Mouse (Mus musculus) kidney, postnatal 4 days (tissue): Measurements from ENCODE around the gene Elmod3.

Source experiments
- DNase-seq, 2 experiments: peaks; one replicate each; pipeline ENCODE4 v3.0.0; 2021; ENCODE audit warnings: mixed read lengths in 2 of 2

Gene Elmod3

DNA sequence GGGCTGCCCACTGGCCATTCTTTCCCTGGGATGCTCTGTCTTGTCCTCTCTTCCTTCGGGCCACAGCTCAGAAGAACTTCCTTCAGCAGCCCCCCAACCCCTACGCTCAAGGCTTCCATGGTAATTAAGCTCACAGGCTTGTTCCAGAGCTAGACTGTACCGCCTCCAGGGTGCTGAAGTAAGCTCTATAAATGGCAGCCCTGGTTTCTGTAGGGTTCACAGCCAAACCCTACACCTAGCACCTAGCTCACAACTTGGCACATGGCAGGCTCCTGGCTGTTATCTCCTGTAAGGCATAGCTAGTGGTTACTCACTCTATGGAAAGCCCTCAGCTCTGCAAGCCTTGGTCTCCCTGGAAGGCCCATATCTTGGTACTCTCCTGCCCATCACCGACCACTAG lies 65.6 kb downstream of the Elmod3 start:
- DNase-seq: no peak

DNA sequence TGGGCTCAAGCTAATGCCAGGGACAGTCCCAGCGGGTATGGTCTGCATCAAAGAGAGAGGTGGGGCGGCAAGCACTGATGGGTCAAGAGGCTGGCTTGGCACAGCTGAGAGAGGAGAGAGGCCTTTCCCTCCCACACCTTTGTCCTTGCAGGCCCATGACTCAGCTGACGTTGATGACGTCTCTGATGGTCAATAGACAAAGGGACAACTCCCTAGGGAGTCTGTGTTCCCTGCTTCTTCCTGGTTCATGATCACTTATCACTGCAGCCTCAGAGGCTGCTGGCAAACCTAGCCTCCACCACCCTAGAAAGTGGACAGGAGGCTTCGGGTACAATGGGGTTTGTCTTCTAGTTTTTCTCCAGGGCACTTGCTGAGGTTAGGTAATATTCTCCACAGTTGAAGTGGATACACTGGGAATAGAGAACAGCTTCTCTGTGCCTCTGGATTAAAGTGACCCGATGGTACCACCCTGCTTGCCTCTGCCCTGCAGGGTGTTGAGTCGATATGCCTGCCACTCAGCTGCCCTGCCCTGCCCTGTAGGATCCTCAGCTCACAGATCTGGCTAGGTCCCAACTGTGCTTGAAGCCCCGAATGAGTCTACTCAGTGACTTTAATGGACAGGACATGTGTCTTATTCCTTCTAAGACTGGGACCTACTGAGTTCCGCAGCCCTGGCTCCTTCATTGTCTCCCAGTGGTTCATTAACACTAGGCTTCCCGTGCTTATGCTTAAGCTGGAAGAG lies 69.6 kb downstream of the Elmod3 start:
- no peak for DNase-seq

DNA sequence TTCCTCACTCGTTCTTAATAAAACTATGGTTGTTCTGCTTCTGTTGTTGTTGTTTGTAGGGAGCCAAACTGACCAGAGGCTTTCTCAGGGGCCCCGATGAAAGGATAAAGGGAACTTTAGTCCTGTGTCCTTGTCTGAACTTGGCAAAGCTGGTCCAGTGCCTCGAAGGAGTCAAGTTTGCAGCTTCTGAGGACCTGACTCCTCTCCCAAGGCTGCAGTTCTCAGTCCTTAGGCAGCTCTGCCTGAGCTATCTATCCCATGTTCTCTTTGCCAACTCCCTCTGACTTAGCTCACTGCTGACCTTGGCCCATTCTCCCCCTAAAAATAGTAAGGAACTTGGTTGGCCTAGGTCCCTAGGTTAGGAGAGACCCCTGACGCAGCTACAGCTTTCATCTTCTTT lies 71.1 kb downstream of the Elmod3 start:
- DNase-seq: no peak

DNA sequence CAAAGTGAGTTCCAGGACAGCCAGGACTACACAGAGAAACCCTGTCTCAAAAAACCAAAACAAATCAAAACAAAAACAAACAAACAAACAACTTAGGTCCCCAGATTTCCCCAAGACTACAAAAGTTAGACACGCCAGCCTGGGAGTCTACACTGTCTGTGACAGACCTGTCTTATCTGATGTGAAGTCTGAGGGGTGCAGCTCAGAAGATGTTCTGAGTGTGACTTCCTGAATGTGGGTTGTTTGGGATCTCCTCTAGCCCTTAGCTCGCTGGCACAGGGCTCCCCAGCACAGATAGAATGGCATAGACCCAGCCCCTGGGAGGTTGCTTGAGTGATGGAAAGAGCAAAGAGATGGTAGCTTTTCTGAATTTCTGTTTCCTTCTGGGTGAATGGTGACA lies 74.1 kb downstream of the Elmod3 start:
- no peak for DNase-seq

DNA sequence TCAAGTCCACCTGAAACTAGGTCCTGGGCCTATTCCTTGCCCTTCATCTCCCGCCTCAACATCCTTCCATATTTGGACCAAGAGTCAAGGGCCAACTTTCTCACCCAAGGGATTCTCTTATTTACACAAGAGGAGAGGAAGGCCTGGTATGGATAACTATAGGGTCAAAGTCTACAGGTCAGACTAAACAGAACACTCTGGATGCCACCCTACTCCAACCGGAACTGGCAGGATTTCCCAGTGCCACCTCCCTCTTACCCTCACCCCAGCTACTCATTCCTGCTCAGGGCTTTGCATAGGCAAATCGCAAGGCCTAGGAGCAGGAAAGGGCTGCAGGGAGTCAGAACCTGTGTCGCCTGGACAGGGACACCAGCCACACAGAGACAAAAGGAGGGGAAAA lies 75.0 kb downstream of the Elmod3 start:
- no peak for DNase-seq

DNA sequence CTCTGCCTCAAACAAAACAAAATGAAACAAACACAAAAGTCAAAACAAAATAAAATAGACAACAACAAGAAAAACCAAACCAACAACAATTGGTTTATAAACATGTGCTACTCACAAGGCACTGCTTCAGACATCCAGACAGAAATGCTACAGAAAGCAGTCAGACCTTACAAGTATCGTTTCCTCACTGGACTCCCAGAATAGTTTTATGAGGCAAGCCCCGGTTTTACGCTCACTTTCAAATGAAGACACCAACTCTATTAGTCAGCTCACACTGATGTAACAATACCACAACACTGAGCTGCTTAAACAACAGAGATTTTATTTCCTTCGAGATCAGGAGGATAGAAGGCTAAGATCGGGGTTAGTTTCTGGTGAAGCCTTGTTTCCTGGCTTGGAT lies 75.9 kb downstream of the Elmod3 start:
- DNase-seq: no peak

DNA sequence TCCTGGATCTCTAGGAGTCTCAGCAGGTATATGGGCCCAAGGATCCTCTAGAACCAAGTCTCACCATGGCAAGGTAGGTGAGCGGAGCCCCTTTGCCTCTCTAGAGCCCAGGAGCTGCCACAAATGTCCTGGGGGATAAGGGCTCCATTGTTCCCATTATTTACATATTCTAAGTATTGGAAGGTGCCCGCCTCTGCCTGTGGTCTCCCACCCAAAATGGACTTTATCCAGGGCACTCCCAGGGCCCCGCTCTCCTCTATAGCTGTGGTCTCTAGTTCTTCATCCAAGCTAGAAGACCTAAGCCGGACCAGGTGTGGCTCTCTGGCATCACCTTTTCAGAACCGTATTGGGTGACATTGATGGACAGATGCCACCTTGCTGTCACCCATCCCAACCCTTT lies 76.6 kb downstream of the Elmod3 start, which contains the start of gene Sh2d6:
Sh2d6 (minus strand) TSS at position 101 of the 400 bp plus-strand sequence.
- no peak for DNase-seq

DNA sequence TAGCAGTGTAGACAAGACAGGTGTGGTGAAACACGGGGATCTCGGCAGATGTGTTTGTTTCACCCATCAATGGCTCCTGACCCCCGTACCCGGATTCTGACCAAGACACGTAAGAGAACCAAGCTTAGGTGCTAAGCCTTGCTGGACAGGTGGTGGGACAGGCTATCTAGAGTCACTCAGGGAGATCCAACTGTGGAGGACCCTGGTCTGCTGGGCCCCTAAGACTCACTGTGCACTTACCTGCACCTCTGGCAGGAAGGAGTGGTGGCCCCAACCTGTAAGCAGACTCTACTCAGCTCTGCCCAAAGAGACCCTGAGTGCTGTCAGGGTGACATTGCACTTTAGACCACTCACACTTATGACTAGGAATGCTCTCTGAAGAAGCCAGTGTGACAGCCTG lies 77.3 kb downstream of the Elmod3 start:
- no peak for DNase-seq

DNA sequence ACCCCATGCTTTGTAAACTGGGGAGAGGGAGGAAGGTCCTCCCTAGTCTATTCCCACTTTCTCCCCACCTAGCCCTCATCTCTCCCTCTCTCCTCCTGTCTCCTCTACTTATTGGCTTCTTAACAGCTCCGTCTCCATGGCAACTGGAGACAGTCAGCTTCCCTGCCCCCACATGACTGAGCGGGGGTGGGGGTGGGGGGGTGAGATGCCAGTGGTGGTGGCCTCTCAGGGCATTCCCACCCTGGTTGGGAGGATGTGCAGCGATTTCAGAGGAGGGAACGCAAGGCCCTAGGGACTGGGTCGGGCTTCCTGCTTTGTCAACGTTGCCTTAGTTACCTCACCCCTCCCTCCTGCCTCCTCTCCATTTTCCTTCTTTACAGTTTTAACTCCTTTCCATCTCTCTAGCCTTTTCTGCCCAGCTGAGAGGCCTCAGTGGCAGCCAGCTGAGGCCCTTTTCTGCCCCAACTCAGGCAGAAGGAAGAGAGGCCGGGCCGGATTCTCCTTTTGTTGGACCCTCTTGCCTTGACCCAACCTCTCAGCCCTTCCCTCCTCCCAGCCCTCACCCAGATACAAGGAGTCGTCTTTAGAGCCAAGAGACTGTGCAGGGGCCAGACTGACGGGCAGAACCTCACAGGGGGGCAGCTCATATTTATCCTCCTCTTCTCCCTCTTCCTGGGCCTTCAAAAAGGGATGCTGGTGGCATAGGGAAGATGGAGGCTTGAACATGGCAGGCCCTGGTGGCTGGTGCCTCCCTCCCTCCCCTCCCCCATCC lies 78.1 kb downstream of the Elmod3 start:
- DNase-seq: peak; percentile 63 to 73

DNA sequence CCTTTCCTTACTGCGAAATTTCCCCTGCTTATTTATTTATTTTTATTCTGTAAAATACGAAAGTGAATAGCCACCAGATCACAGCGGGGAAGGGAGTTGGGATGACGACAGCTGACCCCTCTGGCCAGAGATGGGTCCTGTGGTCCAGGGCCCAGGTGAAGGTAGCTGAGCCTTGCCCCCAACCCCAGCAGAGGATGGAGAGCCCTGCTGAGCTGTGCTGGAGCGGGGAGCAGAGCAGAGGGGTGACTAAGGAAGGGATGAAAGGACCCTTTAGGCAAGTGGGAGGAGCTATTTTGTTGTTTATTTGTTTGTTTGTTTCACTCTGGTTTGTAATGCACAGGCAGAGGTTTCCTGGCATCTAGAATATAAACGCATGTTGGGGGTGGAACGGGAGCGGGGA lies 78.9 kb downstream of the Elmod3 start:
- no peak for DNase-seq

DNA sequence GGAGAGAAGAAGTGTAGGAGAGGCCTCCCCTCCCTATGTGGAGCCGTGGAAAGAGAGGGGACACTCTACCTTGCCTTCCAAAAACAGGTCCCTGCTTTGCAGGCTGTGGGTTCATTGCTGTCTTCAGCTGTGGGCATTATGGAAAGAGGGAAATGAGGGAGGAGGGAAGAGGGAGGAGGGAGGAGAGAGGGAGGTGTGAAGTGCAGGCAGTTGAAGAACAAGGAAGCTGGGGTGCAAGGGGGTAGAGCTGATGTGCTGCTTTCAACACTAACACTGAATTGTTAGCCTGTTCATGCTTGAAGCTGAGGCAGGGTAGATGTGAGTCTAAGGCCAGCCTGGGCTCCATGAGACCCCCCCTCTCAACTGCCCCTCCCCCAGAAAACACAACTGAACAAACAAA lies 79.4 kb downstream of the Elmod3 start:
- DNase-seq: no peak
